Mouse (Mus musculus): ENCODE measurements around the gene Rapgef1. TPM values are rescaled to one million over a fixed set of nuclear protein-coding genes. Genes with fewer than 3 reads are reported as not detected.

The Rapgef1 gene
- polyA plus RNA-seq, 1 experiment = 132 TPM

- H3K36me3 ChIP-seq (ENCODE audit: control insufficient read depth, insufficient read depth, low read length) = no peaks in the 10 kb centered on the region
- H3K27me3 ChIP-seq (ENCODE audit: control insufficient read depth, insufficient read depth, low read length) = no peaks in the 10 kb centered on the region
- H3K4me1 ChIP-seq (replicated peaks; ENCODE audit: control insufficient read depth, insufficient read depth, low read length) = peaks cover 5% of the 10 kb centered on the region
- WGBS = 93% methylated on average over 4 of the region's 4 CpGs
- H3K27ac ChIP-seq (ENCODE audit: control insufficient read depth, insufficient read depth, low read length) = no peak overlapping the region
- no peak for DNase-seq
- H3K4me3 ChIP-seq (ENCODE audit: control insufficient read depth, insufficient read depth, low read length) = no peak overlapping the region
- TF ChIP-seq CTCF (IDR thresholded peaks at IDR 0.05; ENCODE audit: borderline replicate concordance, control insufficient read depth, extremely low read depth, insufficient read depth, low read length, poor library complexity) (no peak), POLR2A (IDR thresholded peaks at IDR 0.05; ENCODE audit: control insufficient read depth, extremely low read depth, insufficient read depth, low read length, poor library complexity) (no peak)
Measured at GRCm38 (mm10) chr2:29647162-29647561, 27.6 kb downstream of the Rapgef1 start.

DNA sequence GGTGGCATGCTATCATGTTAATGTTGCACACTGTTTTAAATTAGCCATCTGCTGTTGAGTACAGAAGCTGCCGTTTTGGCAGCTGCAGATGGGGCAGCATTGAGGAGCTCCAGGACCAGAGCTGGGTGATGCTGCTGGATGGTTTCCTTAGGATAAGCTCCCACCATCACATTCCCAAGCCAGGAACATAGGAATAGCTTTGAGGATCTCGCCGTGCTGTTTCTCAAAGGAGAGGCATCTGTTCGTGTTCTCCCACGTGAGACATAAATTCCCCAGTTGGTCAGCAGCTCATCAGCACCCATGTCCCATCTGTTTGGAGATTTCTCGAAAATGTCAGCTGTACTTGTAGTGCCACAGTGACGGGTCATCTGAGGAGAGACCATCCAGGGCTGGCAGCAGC lies 28.3 kb downstream of the Rapgef1 start:
- WGBS = 91% methylated on average over 7 of the region's 7 CpGs
- no peaks in the 10 kb centered on the region for H3K27me3 ChIP-seq (ENCODE audit: control insufficient read depth, insufficient read depth, low read length)
- TF ChIP-seq POLR2A (IDR thresholded peaks at IDR 0.05; ENCODE audit: control insufficient read depth, extremely low read depth, insufficient read depth, low read length, poor library complexity) (no peak), CTCF (IDR thresholded peaks at IDR 0.05; ENCODE audit: borderline replicate concordance, control insufficient read depth, extremely low read depth, insufficient read depth, low read length, poor library complexity) (no peak)
- no peak overlapping the region for H3K27ac ChIP-seq (ENCODE audit: control insufficient read depth, insufficient read depth, low read length)
- DNase-seq = no peak
- H3K36me3 ChIP-seq (ENCODE audit: control insufficient read depth, insufficient read depth, low read length) = no peaks in the 10 kb centered on the region
- no peak overlapping the region for H3K4me3 ChIP-seq (ENCODE audit: control insufficient read depth, insufficient read depth, low read length)
- peaks cover 5% of the 10 kb centered on the region for H3K4me1 ChIP-seq (replicated peaks; ENCODE audit: control insufficient read depth, insufficient read depth, low read length)

- TF ChIP-seq POLR2A (IDR thresholded peaks at IDR 0.05; ENCODE audit: control insufficient read depth, extremely low read depth, insufficient read depth, low read length, poor library complexity) (no peak), CTCF (IDR thresholded peaks at IDR 0.05; ENCODE audit: borderline replicate concordance, control insufficient read depth, extremely low read depth, insufficient read depth, low read length, poor library complexity) (no peak)
- DNase-seq = no peak
- WGBS = 24% methylated on average over 6 of the region's 6 CpGs
- Histone ChIP-seq H3K27ac (ENCODE audit: control insufficient read depth, insufficient read depth, low read length) (no peak overlapping the region), H3K27me3 (ENCODE audit: control insufficient read depth, insufficient read depth, low read length) (no peaks in the 10 kb centered on the region), H3K36me3 (ENCODE audit: control insufficient read depth, insufficient read depth, low read length) (no peaks in the 10 kb centered on the region), H3K4me3 (ENCODE audit: control insufficient read depth, insufficient read depth, low read length) (no peak overlapping the region), H3K4me1 (replicated peaks; ENCODE audit: control insufficient read depth, insufficient read depth, low read length) (peaks cover 5% of the 10 kb centered on the region)
Measured at GRCm38 (mm10) chr2:29648956-29649794, 29.7 kb downstream of the Rapgef1 start.

DNA sequence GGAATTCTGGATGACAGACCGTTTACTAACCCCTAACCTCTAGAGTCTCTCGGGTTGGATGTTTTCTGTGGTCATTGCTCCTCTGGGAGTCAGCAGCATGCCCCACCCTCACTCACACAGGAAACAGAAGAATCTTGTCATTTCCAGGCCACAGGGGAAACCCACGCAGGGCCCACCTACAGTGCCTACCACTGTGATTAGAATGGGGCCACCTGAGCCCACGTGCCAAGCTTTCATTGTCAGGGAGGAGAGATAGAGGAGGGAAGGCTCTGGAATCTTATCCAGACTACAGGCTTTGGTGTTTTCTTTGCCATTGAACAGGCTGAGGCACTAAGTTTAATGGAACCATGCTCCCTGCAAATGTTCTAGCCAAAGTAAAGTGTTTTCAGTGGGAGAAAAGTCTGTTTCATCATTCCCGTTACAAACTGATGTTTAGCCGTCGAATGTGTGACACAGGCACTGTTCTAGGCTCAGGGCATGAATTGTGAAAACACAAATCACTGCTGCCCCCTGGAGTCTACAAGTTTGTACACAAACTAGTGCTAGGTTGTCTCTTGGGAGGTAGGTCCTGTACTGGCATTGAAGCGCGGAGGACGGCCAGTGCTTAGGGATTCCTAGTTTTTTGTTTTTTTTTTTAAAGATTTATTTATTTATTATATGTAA lies 30.4 kb downstream of the Rapgef1 start:
- DNase-seq = peak; percentile 65
- Histone ChIP-seq H3K36me3 (ENCODE audit: control insufficient read depth, insufficient read depth, low read length) (no peaks in the 10 kb centered on the region), H3K4me1 (replicated peaks; ENCODE audit: control insufficient read depth, insufficient read depth, low read length) (peaks cover 5% of the 10 kb centered on the region), H3K27ac (ENCODE audit: control insufficient read depth, insufficient read depth, low read length) (no peak overlapping the region), H3K4me3 (ENCODE audit: control insufficient read depth, insufficient read depth, low read length) (no peak overlapping the region), H3K27me3 (ENCODE audit: control insufficient read depth, insufficient read depth, low read length) (no peaks in the 10 kb centered on the region)
- 67% methylated on average over 10 of the region's 10 CpGs for WGBS
- TF ChIP-seq CTCF (IDR thresholded peaks at IDR 0.05; ENCODE audit: borderline replicate concordance, control insufficient read depth, extremely low read depth, insufficient read depth, low read length, poor library complexity) = no peak
- TF ChIP-seq POLR2A (IDR thresholded peaks at IDR 0.05; ENCODE audit: control insufficient read depth, extremely low read depth, insufficient read depth, low read length, poor library complexity) = no peak

GRCm38 (mm10) chr2:29651876-29652275 lies 32.4 kb downstream of the Rapgef1 start:
- H3K4me1 ChIP-seq (replicated peaks; ENCODE audit: control insufficient read depth, insufficient read depth, low read length) = peaks cover 3% of the 10 kb centered on the region
- H3K27me3 ChIP-seq (ENCODE audit: control insufficient read depth, insufficient read depth, low read length) = no peaks in the 10 kb centered on the region
- WGBS = 97% methylated on average over 5 of the region's 5 CpGs
- DNase-seq = no peak
- no peak for TF ChIP-seq POLR2A (IDR thresholded peaks at IDR 0.05; ENCODE audit: control insufficient read depth, extremely low read depth, insufficient read depth, low read length, poor library complexity)
- TF ChIP-seq CTCF (IDR thresholded peaks at IDR 0.05; ENCODE audit: borderline replicate concordance, control insufficient read depth, extremely low read depth, insufficient read depth, low read length, poor library complexity) = no peak
- H3K36me3 ChIP-seq (ENCODE audit: control insufficient read depth, insufficient read depth, low read length) = no peaks in the 10 kb centered on the region
- H3K4me3 ChIP-seq (ENCODE audit: control insufficient read depth, insufficient read depth, low read length) = no peak overlapping the region
- no peak overlapping the region for H3K27ac ChIP-seq (ENCODE audit: control insufficient read depth, insufficient read depth, low read length)

DNA sequence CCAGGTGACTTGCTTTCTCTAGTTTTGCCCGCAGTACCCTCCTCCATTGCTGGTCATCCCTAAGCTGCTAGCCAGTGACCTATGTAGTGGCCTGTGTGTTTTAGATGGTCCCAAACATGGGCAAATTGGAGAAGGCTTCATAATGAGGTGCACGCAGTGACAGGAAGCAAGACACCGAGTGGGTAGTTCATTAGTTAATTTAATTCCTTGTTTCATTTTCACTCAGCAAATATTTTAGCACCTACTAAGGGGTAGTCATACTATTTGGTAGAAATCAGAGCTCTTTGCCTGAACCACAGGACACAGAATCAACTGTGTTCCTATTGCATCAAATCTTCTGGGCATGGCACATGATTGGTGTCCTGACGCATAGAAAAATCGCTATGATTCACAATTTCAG lies 35.9 kb downstream of the Rapgef1 start:
- Histone ChIP-seq H3K4me1 (replicated peaks; ENCODE audit: control insufficient read depth, insufficient read depth, low read length) (peaks cover 3% of the 10 kb centered on the region), H3K4me3 (ENCODE audit: control insufficient read depth, insufficient read depth, low read length) (no peak overlapping the region), H3K27ac (ENCODE audit: control insufficient read depth, insufficient read depth, low read length) (no peak overlapping the region), H3K36me3 (ENCODE audit: control insufficient read depth, insufficient read depth, low read length) (no peaks in the 10 kb centered on the region), H3K27me3 (ENCODE audit: control insufficient read depth, insufficient read depth, low read length) (no peaks in the 10 kb centered on the region)
- 91% methylated on average over 5 of the region's 5 CpGs for WGBS
- no peak for DNase-seq
- TF ChIP-seq CTCF (IDR thresholded peaks at IDR 0.05; ENCODE audit: borderline replicate concordance, control insufficient read depth, extremely low read depth, insufficient read depth, low read length, poor library complexity) = no peak
- no peak for TF ChIP-seq POLR2A (IDR thresholded peaks at IDR 0.05; ENCODE audit: control insufficient read depth, extremely low read depth, insufficient read depth, low read length, poor library complexity)

All from thymus, adult 2 months (tissue).